Mouse (Mus musculus): ENCODE results near the gene Fscn1.

- TF ChIP-seq POLR2A (IDR thresholded peaks at IDR 0.05; ENCODE audit: borderline replicate concordance, low read depth, low read length) (no peak), CTCF (IDR thresholded peaks at IDR 0.05; ENCODE audit: low read depth, low read length) (no peak)
Observed at GRCm38 (mm10) chr5:142921074-142921459, 39.1 kb upstream of the Fscn1 start.

All from bone marrow macrophage, adult 2 months (primary cell).